Mouse (Mus musculus) hindbrain, embryonic 12.5 days (tissue): ENCODE measurements around the gene Pbx1. TPM values are rescaled to one million over a fixed set of nuclear protein-coding genes. Genes with fewer than 3 reads are reported as not detected.

Experiments used
- ATAC-seq: fragments of 200-750 bp; cut with Nextera tagmentation; 2 replicates; pipeline ENCODE4 v1.8.0; 2017; ENCODE audit warnings: moderate TSS enrichment; ENCODE audit not compliant: low FRiP score
- H3K27ac ChIP-seq: fragments of 300-500 bp; sonication (generic); 2 replicates; pipeline ENCODE4 v1.5.1; 2016; ENCODE audit warnings: mild to moderate bottlenecking
- H3K27me3 ChIP-seq: fragments of 300-500 bp; sonication (generic); 2 replicates; pipeline ENCODE4 v1.6.1; 2016; ENCODE audit warnings: mild to moderate bottlenecking
- H3K36me3 ChIP-seq: fragments of 300-500 bp; sonication (generic); 2 replicates; pipeline ENCODE4 v1.6.1; 2016; ENCODE audit warnings: mild to moderate bottlenecking
- H3K4me1 ChIP-seq: fragments of 300-500 bp; sonication (generic); 2 replicates; pipeline ENCODE4 v1.6.1; 2016
- H3K4me2 ChIP-seq: fragments of 300-500 bp; sonication (generic); replicated peaks from 2 replicates; pipeline ENCODE4 v1.6.1; 2016; ENCODE audit warnings: mild to moderate bottlenecking
- H3K4me3 ChIP-seq: fragments of 300-500 bp; sonication (generic); 2 replicates; pipeline ENCODE4 v1.5.1; 2016; ENCODE audit warnings: mild to moderate bottlenecking
- H3K9ac ChIP-seq: fragments of 300-500 bp; sonication (generic); 2 replicates; pipeline ENCODE4 v1.6.1; 2016; ENCODE audit warnings: mild to moderate bottlenecking, moderate library complexity
- H3K9me3 ChIP-seq: fragments of 300-500 bp; sonication (generic); replicated peaks from 2 replicates; pipeline ENCODE4 v1.6.1; 2016; ENCODE audit warnings: mild to moderate bottlenecking
- WGBS: fragments of 180-500 bp; shearing (Covaris S2); methylation state at CpG from one replicate; pipeline ENCODE4 v1.1.7; 2016; 5-methylcytosine and 5-hydroxymethylcytosine counted together
- polyA plus RNA-seq: library from polyadenylated mRNA; unstranded; fragments of >200 nt; fragmentation: Nextera tagmentation; extraction: Ambion mirVana; gene quantifications from 2 replicates; pipeline ENCODE4 v1.2.1, GENCODE M21; 2016

Gene Pbx1
- polyA plus RNA-seq, 1 experiment from 2014 or later = 56.3 TPM

DNA sequence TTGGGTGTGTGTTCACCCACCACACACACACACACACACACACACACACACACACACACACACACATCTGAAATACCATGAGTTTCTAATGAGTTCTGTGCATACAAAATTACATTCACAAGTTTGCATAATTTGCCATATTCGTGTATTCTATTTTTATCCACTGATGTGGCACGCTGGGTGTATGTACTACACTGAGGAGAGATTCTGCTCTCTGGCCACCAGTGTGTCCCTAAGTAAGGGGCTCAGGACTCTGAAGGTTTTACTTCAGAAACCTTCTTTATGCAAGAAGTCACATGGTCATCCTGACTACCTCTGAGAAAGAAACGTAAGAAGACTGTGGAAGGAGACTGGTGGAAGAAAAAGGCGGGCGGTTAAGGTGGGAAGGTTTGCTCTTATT, 191.7 kb downstream of the Pbx1 start:
- no peak for ATAC-seq
- Histone ChIP-seq H3K9ac (no peak overlapping the region), H3K4me2 (no peak overlapping the region; the same call in 1 of the 2 replicates), H3K36me3 (no peaks in the 10 kb centered on the region), H3K9me3 (no peaks in the 10 kb centered on the region), H3K4me1 (peaks cover 65% of the 10 kb centered on the region), H3K4me3 (no peak overlapping the region), H3K27ac (peak overlapping the region; percentile 40), H3K27me3 (no peaks in the 10 kb centered on the region)
- WGBS = 83% methylated on average over 5 of the region's 5 CpGs

DNA sequence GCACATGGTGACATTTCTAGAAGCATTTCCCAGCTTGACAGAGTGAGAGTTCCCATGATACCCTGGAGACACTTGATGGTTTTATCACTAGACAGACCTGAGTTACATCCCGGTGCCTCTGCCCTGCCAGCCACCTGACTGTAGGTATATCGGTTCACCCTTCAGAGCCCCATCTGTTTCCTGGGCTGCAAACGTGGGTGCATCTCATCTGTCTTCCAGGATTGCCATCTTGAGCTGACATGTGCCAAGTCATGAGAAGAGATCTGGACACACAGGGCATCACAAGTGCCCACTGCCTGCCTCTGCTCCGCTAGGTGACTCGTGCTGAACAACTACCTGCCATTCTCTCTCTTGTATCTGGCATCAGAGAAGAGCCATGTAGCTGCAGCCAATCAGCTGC, 196.0 kb downstream of the Pbx1 start:
- Histone ChIP-seq H3K27me3 (no peaks in the 10 kb centered on the region), H3K9ac (no peak overlapping the region), H3K27ac (no peak overlapping the region), H3K4me1 (peaks cover 38% of the 10 kb centered on the region), H3K4me2 (no peak overlapping the region), H3K4me3 (no peak overlapping the region), H3K9me3 (no peaks in the 10 kb centered on the region), H3K36me3 (no peaks in the 10 kb centered on the region)
- WGBS = 93% methylated on average over 5 of the region's 5 CpGs
- no peak for ATAC-seq

DNA sequence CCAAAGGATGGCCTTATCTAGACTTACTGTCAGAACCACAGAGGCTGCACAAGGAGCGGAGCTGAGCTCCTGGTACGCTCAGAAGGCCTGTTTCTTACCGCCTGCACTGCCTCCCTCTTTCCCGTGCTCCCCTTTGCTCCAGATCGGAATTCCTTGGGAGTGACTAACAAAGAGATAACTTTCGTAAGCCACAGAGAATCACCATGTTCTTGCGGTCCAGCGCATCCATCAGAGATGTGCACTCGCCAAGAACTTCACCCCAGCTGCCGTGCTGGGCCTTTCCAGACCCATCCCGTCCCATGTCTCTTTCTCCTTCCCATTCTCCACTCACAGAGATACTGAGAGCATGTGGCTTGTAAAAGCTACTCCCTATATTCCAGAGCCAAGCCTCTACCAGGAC, 197.7 kb downstream of the Pbx1 start:
- Histone ChIP-seq H3K36me3 (no peaks in the 10 kb centered on the region), H3K9me3 (no peaks in the 10 kb centered on the region), H3K27me3 (no peaks in the 10 kb centered on the region), H3K27ac (no peak overlapping the region), H3K4me3 (no peak overlapping the region), H3K9ac (no peak overlapping the region), H3K4me1 (peaks cover 36% of the 10 kb centered on the region), H3K4me2 (no peak overlapping the region)
- ATAC-seq = no peak
- 71% methylated on average over 11 of the region's 11 CpGs for WGBS

DNA sequence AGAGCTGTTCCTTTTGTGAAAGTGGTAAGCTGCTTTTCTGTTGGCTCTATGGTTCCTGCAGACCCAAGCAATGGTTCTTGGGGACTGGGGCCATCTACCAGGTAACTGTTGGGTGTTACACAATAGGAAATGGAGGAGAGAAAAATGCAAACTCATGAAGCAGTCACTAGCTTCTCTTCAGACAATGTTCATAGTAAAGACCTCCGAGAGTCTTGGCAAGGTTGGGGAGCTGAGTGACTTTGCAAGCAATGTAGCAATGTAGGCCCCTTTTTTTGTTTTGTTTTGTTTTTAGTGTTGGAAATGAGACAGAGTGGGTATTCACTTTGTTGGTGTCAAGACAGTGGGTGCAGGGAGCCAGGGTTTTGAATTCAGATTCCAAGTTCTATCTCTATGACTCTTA, 198.9 kb downstream of the Pbx1 start:
- Histone ChIP-seq H3K4me2 (no peak overlapping the region), H3K36me3 (no peaks in the 10 kb centered on the region), H3K4me1 (peaks cover 31% of the 10 kb centered on the region), H3K27me3 (no peaks in the 10 kb centered on the region), H3K27ac (no peak overlapping the region), H3K4me3 (no peak overlapping the region), H3K9ac (no peak overlapping the region), H3K9me3 (no peaks in the 10 kb centered on the region)
- WGBS = 91% methylated on average over 1 of the region's 1 CpGs
- ATAC-seq = no peak

DNA sequence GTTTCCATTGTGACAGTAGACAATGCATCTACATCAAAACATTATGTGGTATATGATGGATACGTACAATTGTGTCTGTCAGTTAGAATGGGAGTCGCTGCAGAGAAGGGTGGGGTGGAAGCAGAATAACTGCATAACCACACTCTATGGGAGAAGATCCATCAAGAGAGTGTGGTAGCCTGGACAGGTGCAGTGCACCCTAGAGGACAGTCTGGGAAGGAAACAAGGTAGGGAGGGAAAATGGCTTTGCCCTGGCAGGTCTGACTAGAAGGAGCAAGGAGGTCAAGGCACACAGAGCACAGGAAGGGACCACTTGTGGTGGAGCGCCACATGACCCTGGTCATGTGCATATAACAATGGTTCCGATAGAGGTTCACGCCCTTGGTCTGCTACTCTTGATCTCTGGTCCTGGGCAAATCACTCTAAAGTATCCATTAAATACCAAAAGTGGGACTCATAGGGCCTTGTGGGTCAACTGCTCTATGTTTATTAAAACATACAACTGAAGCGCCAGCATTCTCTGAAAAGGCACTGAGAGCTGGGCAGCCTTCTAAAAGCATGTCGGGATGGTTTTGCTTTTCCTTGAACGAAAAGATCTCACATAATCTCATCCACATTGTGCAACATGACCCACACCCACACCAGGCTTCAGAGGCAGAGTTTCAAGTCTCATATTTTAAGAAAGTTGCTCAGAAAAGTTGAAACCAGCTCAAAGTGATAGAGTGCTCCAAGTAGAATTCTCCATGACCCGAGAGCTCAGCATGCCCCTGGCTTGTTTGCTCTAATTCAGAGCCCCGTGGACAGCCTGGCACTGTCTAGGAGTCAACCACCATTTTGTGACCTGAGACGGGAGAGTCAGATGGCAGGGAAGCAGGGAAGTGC, 200.3 kb downstream of the Pbx1 start:
- peaks cover 34% of the 10 kb centered on the region for H3K4me1 ChIP-seq
- H3K27ac ChIP-seq = no peak overlapping the region
- H3K9me3 ChIP-seq = no peaks in the 10 kb centered on the region
- no peak for ATAC-seq
- H3K4me2 ChIP-seq = no peak overlapping the region
- H3K9ac ChIP-seq = no peak overlapping the region
- WGBS = 94% methylated on average over 11 of the region's 11 CpGs
- H3K36me3 ChIP-seq = no peaks in the 10 kb centered on the region
- no peaks in the 10 kb centered on the region for H3K27me3 ChIP-seq
- H3K4me3 ChIP-seq = no peak overlapping the region

DNA sequence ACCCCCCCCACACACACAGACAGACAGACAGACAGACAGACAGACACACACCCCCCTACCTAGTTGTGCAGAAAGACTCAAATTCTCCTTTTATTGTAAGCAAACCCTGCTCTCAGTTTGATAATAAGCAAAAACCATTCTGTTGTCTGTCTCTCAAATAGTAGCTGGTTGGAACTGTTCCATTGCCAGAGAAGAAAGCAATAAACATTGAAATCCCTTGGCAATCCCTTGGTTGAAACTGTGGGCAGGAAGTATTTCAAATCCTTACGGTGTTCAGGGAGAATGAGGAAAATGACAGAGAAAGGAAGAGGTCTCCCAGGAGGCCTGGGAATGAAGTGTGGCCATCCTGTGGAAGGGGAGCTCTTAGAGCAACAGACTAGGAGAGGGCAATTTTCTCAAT, 201.2 kb downstream of the Pbx1 start:
- no peaks in the 10 kb centered on the region for H3K27me3 ChIP-seq
- ATAC-seq = no peak
- no peak overlapping the region for H3K4me3 ChIP-seq
- H3K27ac ChIP-seq = peak overlapping the region; percentile 44; the same call in 1 of the 2 replicates
- H3K4me2 ChIP-seq = no peak overlapping the region
- WGBS = 57% methylated on average over 1 of the region's 1 CpGs
- H3K4me1 ChIP-seq = peaks cover 35% of the 10 kb centered on the region
- H3K9me3 ChIP-seq = no peaks in the 10 kb centered on the region
- no peaks in the 10 kb centered on the region for H3K36me3 ChIP-seq
- H3K9ac ChIP-seq = no peak overlapping the region

DNA sequence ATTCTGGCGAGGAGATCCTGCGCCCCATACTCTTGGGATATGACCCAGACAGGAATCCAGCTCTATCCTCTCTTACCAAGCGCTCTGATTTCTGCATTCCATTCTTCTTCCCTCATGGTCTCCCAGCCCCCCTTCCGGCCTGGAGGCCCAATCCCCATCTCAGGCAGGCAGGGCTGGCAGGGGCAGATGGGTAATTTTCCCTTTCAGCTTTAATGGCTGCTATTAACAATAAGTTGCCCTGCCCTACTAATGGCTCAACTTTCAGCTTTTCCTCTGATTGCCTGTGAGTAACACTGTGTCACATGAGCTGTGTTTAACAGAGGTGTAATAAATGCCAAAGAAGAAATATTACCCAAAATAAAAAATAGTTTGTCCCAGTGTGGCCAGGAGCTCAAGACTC, 201.9 kb downstream of the Pbx1 start:
- H3K4me2 ChIP-seq = no peak overlapping the region
- no peaks in the 10 kb centered on the region for H3K27me3 ChIP-seq
- no peak overlapping the region for H3K4me3 ChIP-seq
- ATAC-seq = no peak
- 62% methylated on average over 4 of the region's 4 CpGs for WGBS
- no peaks in the 10 kb centered on the region for H3K9me3 ChIP-seq
- H3K36me3 ChIP-seq = no peaks in the 10 kb centered on the region
- peak overlapping the region; percentile 44; the same call in 1 of the 2 replicates for H3K27ac ChIP-seq
- H3K9ac ChIP-seq = no peak overlapping the region
- H3K4me1 ChIP-seq = peaks cover 36% of the 10 kb centered on the region

DNA sequence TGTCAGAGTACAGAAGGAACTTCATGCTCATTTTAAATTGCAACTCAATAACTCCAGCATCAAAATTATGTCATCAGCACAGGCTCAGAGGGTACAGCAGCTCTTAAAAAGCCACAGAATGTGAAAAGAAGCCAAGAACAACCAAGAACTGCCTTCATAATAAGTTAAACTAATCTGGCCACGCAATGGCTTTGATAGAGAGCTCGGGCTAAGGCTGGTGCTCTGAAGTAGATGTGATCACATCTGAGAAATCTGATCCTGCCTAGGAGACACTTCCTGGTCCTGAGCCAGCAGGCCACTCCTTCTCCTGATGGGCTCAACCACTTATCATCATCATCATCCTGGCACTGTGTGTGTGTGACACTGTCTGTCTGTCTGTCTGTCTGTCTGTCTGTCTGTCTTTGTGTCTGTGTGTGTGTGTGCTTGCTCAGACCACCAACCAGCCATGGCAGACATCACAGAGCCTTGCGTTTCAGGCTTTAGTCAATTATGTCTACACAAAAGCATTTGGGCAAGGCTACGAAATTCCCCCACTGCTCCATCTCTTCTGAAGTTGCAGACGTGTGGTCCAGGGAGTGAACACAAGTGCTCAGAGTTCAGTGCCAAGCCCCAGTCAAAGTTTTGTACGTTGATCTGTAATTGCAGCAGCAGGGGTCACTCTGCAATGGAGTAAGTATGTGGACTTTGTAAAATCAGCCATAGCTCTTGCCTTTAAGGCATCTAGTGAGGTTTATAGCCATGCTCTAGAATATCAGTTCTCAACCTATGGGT, 203.1 kb downstream of the Pbx1 start:
- 82% methylated on average over 6 of the region's 6 CpGs for WGBS

DNA sequence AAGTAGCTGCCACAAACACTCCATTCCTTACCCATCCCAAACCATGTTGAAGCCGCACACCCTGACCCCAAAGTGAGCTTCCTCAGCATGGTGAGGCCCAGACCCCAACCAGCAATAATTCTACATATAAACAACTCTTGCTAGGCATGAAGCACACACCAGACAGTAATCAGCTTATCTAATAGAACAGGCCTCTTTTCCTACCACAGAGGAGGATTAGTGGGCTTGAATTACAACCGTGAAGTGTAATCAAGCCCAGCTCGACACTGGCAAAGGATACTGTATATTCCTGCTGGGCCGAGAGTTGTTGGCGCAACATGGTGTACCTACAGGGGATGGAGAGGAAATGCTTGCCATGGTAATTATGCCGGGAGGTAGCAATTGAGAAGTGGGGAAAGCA, 205.9 kb downstream of the Pbx1 start:
- WGBS = 65% methylated on average over 6 of the region's 6 CpGs
- ATAC-seq = no peak
- H3K27ac ChIP-seq = peak overlapping the region; percentile 30
- no peaks in the 10 kb centered on the region for H3K27me3 ChIP-seq
- H3K4me2 ChIP-seq = no peak overlapping the region
- H3K36me3 ChIP-seq = no peaks in the 10 kb centered on the region
- H3K4me1 ChIP-seq = peaks cover 45% of the 10 kb centered on the region
- no peak overlapping the region for H3K4me3 ChIP-seq
- no peak overlapping the region for H3K9ac ChIP-seq
- no peaks in the 10 kb centered on the region for H3K9me3 ChIP-seq

More for the DNA sequence above, 203.1 kb downstream of the Pbx1 start:
- Histone ChIP-seq H3K4me2 (no peak overlapping the region), H3K27ac (no peak overlapping the region), H3K27me3 (no peaks in the 10 kb centered on the region), H3K9me3 (no peaks in the 10 kb centered on the region), H3K4me3 (no peak overlapping the region), H3K9ac (no peak overlapping the region), H3K36me3 (no peaks in the 10 kb centered on the region), H3K4me1 (peaks cover 39% of the 10 kb centered on the region)
- ATAC-seq = no peak

DNA sequence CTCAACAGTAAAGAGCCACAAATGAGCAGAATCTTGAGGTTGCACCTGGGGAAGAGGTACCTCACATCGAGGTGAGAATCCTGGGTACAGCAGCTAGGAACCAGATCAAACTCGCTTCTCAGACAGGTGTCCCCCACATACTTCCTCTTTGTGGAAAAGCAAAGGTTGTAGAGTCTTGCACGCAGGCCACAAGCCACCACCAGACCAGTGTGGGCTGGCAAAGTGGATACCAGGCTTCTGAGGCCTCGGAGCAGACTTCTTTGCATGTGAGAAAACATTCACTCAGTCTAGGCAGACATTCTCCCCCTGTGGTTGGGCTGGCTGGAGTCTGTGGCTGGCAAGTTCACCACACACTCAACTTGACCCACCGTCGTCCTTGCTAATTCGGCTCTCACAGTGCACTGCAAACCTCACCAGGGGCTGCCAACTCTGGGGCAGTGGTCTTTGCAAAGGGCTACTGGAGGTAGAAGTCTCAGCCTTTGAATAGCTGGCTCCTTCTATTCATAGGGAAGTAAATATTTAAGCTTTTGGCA, 206.4 kb downstream of the Pbx1 start:
- ATAC-seq = no peak
- no peaks in the 10 kb centered on the region for H3K9me3 ChIP-seq
- no peak overlapping the region for H3K9ac ChIP-seq
- H3K4me3 ChIP-seq = no peak overlapping the region
- peaks cover 45% of the 10 kb centered on the region for H3K4me1 ChIP-seq
- no peaks in the 10 kb centered on the region for H3K36me3 ChIP-seq
- peak overlapping the region; percentile 30 for H3K27ac ChIP-seq
- no peaks in the 10 kb centered on the region for H3K27me3 ChIP-seq
- no peak overlapping the region for H3K4me2 ChIP-seq
- WGBS = 86% methylated on average over 7 of the region's 7 CpGs

DNA sequence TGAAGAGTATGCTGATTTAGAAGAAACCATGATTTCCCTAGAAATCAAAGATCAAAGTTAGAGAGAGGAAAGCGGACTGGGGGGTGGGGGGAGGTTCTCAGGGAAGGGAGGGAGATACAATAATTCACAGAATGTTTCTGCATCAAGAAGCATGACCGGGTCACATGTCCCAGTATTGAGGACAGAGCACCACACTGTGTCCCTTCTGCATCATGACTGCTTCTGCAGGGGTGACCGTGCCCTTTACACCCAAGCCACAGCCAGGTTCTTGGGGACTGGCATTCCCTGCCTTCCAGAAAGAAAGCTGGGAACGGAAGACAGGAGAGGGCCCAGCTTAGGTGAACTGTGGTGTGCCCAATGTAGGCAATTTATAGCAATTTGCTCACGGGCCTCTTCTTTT, 207.9 kb downstream of the Pbx1 start:
- H3K4me2 ChIP-seq = no peak overlapping the region
- 87% methylated on average over 5 of the region's 5 CpGs for WGBS
- H3K4me1 ChIP-seq = peaks cover 45% of the 10 kb centered on the region

DNA sequence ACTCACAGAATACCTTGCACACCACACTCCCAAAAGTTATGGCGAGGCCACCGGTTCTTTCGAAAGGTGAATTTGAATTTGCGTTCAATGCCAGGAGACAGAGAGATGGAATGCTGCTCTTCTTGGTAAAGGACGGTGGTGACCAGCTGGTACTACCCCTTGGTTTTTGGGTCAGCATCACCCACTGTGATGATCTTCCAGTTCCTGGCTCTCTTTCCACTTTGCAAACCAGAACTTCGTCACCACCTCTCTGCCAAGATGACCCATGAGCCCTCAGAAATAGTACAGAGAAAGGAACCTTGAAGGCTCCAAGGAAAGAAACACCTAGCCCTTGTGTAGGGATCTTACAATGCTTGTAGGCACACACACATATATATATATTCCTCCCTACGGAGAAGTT, 209.3 kb downstream of the Pbx1 start:
- Histone ChIP-seq H3K9me3 (no peaks in the 10 kb centered on the region), H3K27ac (no peak overlapping the region), H3K4me1 (peaks cover 55% of the 10 kb centered on the region), H3K4me2 (no peak overlapping the region), H3K9ac (no peak overlapping the region), H3K36me3 (no peaks in the 10 kb centered on the region), H3K27me3 (no peaks in the 10 kb centered on the region), H3K4me3 (no peak overlapping the region)
- no peak for ATAC-seq
- 95% methylated on average over 7 of the region's 7 CpGs for WGBS

More for the DNA sequence above, 207.9 kb downstream of the Pbx1 start:
- Histone ChIP-seq H3K27ac (no peak overlapping the region), H3K4me3 (no peak overlapping the region), H3K9me3 (no peaks in the 10 kb centered on the region), H3K27me3 (no peaks in the 10 kb centered on the region), H3K36me3 (no peaks in the 10 kb centered on the region), H3K9ac (no peak overlapping the region)
- no peak for ATAC-seq
